Mouse (Mus musculus) inflammation-experienced regulatory T-cells, adult 6 months (primary cell): ENCODE measurements around the gene Midn. TPM values are rescaled to one million over a fixed set of nuclear protein-coding genes. Genes with fewer than 3 reads are reported as not detected.

Source experiments
- ATAC-seq: one replicate; pipeline ENCODE4 v1.8.0; 2017
- polyA plus RNA-seq, 3 experiments: library from polyadenylated mRNA; unstranded; fragments of 100-300 nt; shearing (Covaris generic); gene quantifications; one replicate each; pipeline ENCODE4 v1.2.1; 2017

Gene Midn
- polyA plus RNA-seq, 3 experiments from 2014 or later, result 7.3 to 9.3 (median 7.5) TPM

- ATAC-seq, result no peak
Observed at GRCm38 (mm10) chr10:80130403-80131031, 17.6 kb upstream of the Midn start.

GRCm38 (mm10) chr10:80131316-80131951, 16.6 kb upstream of the Midn start:
- no peak for ATAC-seq

- no peak for ATAC-seq
Observed at GRCm38 (mm10) chr10:80131952-80132350, 16.1 kb upstream of the Midn start.

GRCm38 (mm10) chr10:80133226-80133849, 14.7 kb upstream of the Midn start:
- ATAC-seq, result no peak

DNA sequence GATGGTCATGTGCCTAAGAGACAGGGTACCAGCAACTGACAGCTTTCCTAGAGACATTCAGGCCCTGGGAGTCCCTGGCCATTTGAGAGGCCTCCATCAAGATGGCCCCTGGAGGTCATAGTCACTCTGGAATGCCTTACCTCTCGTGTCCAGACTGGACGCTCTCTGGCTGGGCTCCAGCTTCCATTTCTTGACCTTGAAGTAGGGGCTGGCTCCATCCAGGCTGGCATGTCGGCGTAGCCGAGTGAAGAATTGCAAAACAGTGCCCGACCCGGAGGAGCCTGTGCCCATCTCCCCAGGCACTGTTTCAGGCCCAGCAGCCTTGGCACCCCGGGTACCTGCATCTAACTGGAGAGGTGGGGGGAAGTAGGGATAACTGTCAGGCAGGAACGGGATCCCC, 13.7 kb upstream of the Midn start:
- ATAC-seq, result no peak

DNA sequence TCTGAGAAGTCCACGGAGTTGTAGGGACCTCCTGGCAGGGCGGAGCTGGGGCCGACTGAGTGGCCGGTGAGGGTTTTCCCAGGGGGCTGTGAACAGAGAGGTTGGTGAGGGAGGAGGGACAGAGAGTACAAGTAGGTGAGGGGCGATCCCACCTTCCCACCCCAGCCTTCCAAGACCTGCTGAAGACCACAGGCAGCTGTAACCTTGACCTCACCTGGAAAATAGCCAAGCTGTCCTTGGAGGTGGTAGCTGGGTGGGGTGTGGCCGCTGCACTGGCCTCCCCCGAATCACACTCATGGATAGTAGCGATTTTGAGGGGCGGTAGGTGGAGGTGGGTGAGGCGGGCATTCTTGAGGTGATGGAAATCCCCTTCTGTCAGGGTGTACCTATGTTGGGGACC, 12.9 kb upstream of the Midn start:
- ATAC-seq, result no peak

- no peak for ATAC-seq
Observed at GRCm38 (mm10) chr10:80135641-80136040, 12.4 kb upstream of the Midn start.

DNA sequence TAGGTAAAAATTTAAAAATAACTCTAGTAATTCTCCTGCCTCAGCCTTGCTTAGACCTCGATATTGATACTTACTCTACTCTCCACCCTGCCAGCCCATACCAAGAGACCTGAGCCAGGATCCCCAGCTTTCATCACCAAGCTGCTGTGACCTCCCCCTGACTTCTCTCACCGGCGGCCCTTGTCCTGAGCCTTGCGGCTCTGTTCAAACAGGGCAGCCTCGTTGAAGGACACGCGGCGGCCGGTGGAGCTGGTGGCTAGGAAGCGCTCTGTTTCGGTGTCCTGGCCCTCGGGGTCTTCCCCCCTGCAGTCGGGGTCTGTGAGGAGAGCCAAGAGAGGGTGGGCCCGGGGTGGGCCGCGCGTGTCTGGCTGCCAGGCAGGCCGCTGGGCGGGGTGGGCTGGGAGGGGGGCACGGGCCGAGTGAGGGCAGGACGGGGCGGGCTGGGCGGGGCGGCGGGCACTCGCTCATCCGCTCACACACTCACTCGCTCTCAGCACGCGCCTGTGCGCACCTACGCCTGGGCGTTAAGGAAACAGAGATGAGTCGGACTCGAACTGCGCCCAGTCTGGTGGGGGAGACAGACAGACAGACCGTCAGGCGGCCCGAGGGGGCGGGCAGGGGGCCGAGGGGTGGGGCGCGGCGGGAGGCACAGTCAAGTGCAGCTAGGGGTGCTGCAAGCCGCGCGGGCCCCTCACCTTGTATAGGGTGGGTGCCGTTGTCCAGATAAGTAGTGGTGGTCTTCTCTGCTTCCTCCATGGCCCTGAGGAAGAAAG, 11.7 kb upstream of the Midn start:
- ATAC-seq, result no peak

GRCm38 (mm10) chr10:80136952-80137625, 11.0 kb upstream of the Midn start:
- ATAC-seq, result no peak

- ATAC-seq, result no peak
Observed at GRCm38 (mm10) chr10:80137626-80138552, 10.2 kb upstream of the Midn start.

DNA sequence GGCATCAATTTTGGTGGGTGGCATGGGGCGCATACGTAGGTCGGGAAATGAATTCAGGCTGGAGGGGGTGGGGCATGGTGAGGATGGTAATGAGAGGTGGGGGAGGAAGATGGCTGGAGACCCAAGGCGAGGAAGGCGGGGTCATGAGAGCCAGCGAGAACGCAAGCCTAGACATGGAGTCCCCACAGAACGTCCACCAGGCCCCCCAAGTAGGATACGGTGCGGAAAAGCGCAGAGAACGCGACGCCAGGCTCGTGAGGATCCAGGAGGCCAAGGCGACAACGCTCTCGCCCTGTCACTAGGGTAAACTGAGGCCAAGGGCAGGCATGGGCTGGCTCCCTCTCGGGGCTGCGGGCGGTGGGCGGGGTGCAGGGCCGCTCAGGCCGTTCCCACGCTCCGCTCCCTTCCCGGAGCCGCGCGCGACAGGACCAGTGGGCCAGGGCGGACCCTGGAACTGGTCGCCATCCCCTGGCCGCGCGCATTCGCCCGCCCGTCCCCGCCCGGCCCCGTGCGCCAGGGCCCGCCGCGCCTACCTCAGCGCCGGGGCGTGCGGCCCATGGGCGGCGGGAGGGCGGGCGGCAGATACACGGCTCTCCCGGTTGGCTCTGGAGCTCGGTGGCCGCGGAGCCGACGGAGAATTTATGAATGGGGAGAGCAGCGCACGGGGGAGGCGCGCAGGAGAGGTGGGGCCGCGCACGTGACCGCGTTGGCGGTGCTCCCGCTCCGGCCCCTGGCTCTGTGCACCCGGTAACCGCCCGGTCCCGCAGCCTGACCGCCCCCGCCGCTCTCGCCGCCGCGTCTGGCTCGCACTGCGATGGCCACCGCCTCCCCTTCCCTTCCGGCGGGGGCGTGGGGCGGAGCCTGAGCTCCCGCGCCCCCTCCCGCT, 9.3 kb upstream of the Midn start, which contains the start of gene Atp5d:
Gene Atp5d (plus strand): TSS at position 80 of the 886 bp plus-strand sequence.
- no peak for ATAC-seq

DNA sequence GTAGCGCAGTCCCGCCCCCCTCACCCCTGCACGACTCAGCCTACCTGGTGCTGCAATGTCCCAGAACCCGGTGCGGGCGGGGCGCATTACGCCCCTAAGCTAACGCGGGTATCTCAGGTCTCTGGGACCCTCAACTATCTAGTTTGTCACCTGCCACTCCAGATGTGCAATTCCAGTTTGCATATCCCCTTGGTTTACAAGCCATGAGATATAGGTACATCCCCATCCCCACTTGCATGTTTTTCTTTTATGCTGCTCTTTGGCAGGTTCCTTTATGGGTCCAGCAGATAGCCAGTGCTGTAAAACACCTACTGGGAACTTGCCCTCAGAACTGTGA, 8.7 kb upstream of the Midn start:
- no peak for ATAC-seq

GRCm38 (mm10) chr10:80139975-80140665, 8.0 kb upstream of the Midn start:
- ATAC-seq, result no peak

DNA sequence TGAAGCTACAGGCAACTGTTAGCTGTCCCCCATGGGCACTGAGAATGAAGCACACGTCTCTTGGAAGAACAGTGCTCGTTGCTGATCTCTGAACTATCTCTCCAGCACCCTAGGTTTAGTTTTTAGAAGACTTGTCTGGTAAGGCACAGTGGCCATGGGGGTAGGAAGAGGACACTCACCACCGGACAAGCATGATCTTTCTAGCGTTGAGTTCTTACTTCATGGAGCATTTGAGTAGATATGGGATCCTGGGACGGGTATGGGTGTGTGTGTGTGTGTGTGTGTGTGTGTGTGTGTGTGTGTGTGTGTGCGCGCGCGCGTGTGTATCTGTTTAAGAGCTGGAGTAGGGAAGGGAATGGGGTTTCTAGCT, 7.4 kb upstream of the Midn start, which contains the start of gene Cbarp:
Gene Cbarp (minus strand): TSS at position 170 of the 370 bp plus-strand sequence.
- no peak for ATAC-seq

DNA sequence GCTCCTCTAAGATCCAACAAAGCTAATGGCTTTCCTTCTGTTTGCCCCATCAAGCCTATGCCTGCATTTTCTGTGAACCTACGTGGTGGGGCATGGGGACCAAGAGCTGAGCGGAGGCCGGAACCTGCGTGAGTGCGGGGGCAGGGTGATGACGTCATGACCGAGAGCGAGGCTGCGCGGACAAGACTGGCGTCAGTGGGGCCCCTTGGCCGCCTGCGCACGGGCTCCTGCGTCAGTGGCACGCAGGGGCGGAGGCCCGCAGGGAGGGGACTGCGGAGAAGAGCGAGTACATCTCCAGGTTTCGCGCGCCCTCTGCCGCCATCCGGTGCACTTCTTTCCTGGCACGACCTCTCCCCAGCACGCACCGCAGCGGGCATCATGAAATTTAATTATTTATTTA, 6.8 kb upstream of the Midn start:
- ATAC-seq, result peak; percentile 83

DNA sequence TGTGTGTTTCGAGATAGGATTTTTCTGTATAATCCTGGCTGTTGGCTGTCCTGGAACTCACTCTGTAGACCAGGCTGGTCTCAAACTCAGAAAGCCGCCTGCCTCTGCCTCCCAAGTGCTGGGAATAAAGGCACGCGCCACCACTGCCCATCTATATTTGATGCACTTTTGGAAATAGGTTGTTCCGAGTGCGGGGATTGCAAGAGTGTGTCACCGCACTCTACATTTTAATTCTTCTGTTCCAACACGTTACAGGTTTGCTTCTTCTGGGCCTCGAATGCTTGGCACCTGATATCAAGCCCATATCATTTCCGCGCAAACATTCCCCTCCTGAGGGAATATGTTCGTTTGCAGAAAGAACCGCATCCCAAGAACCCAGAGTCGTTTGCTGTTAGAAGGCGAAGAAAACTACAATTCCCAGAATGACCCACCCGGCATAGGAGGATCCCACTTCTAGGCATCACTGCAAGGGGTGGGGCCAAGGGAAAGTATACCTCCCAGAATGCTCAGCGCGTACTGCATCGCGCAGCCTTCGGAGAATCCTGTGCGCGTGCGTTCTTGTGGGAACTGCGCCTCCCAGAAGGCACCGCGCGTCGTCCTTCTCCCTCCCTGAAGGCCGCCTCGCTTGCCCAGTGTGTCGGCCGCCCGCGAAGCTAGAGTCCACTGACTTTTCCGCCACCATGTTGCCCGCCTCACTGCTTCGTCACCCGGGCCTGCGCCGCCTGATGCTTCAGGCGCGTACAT, 6.1 kb upstream of the Midn start:
- peak; percentile 65 for ATAC-seq

GRCm38 (mm10) chr10:80142530-80142925, 5.5 kb upstream of the Midn start:
- ATAC-seq, result no peak

- ATAC-seq, result no peak
Observed at GRCm38 (mm10) chr10:80143664-80144063, 4.4 kb upstream of the Midn start.

- ATAC-seq, result no peak
Observed at GRCm38 (mm10) chr10:80144159-80144558, 3.9 kb upstream of the Midn start.
